Mouse (Mus musculus) CD4-positive, CD25-positive, alpha-beta regulatory T cell, adult 2 months (primary cell): ENCODE data around the gene Gm21317.
"Not testable (repeated sequence)": the region's sequence is repeated elsewhere in the genome, so short reads cannot be mapped to it uniquely, and the experiment has no call there.

ENCODE experiments used
- DNase-seq: peaks from one replicate; pipeline ENCODE4 v3.0.0-alpha.2; 2012; ENCODE audit warnings: low read depth, low spot score

Gm21317 gene

GRCm38 (mm10) chrY:82224927-82225326, at the start of gene Gm21317:
Gene Gm21317, plus strand, starts transcription at chrY:82225227.
- not testable (repeated sequence) for DNase-seq
